Mouse (Mus musculus): Measurements from ENCODE around the gene Tbpl1.

DNA sequence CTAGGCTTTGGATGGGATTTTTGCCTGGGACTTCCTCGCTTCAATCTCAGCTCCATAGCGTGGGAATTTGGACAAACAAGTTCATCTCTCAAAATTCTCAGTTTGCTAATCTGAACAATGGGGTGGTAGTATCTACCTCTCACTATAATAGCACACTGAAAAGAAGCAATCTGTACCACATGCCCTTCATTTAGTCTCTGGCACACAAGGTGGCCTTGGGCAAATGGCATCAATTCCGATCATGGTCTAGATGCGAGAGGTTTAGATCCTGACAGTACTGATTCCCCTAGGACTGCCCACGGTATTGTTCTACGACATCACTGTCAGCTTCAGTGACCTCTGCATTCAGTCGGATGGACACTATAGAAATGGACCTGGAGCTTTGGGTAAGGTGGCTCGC lies 57.6 kb downstream of the Tbpl1 start:
- TF ChIP-seq POLR2A (IDR thresholded peaks at IDR 0.05; ENCODE audit: control insufficient read depth, low read depth, low read length) (no peak), CTCF (IDR thresholded peaks at IDR 0.05; ENCODE audit: control insufficient read depth, insufficient read depth, insufficient replicate concordance, low read depth, low read length) (no peak)

Measured in testis, adult 2 months (tissue).